Mouse (Mus musculus) midbrain, embryonic 14.5 days (tissue): ENCODE measurements at regions not wholly inside any gene's neighbourhood (a gene's known extent, or its start where the extent isn't known, plus 50 kb on each side); places are given as distances from the start of the nearest gene placed in this dataset.

ENCODE experiments used
- ATAC-seq: fragments of 200-750 bp; cut with Nextera tagmentation; 2 replicates; pipeline ENCODE4 v1.8.0; 2017; ENCODE audit warnings: moderate number of reproducible peaks, moderate library complexity; ENCODE audit not compliant: low FRiP score, low TSS enrichment
- DNase-seq: peaks from one replicate; pipeline ENCODE4 v3.0.0-alpha.2; 2015
- H3K27ac ChIP-seq: fragments of 300-500 bp; sonication (generic); replicated peaks from 2 replicates; pipeline ENCODE4 v1.5.1; 2014; ENCODE audit warnings: mild to moderate bottlenecking, low read depth, low read length, moderate library complexity
- H3K27me3 ChIP-seq: fragments of 300-500 bp; sonication (generic); 2 replicates; pipeline ENCODE4 v1.6.1; 2014; ENCODE audit warnings: low read length, control low read depth, mixed read lengths; ENCODE audit not compliant: control insufficient read depth, insufficient read depth
- H3K36me3 ChIP-seq: fragments of 300-500 bp; sonication (generic); 2 replicates; pipeline ENCODE4 v1.6.1; 2014; ENCODE audit warnings: low read length, control low read depth; ENCODE audit not compliant: control insufficient read depth, insufficient read depth
- H3K4me1 ChIP-seq: fragments of 300-500 bp; sonication (generic); 2 replicates; pipeline ENCODE4 v1.6.1; 2014; ENCODE audit warnings: mild to moderate bottlenecking, antibody characterized with exemption, low read length, control low read depth; ENCODE audit not compliant: control insufficient read depth, insufficient read depth
- H3K4me2 ChIP-seq: fragments of 300-500 bp; sonication (generic); 2 replicates; pipeline ENCODE4 v1.6.1; 2014; ENCODE audit warnings: mild to moderate bottlenecking, low read length, moderate library complexity
- H3K4me3 ChIP-seq: fragments of 300-500 bp; sonication (generic); replicated peaks from 2 replicates; pipeline ENCODE4 v1.5.1; 2014; ENCODE audit warnings: low read depth, low read length
- H3K9ac ChIP-seq: fragments of 300-500 bp; sonication (generic); replicated peaks from 2 replicates; pipeline ENCODE4 v1.6.1; 2014; ENCODE audit warnings: mild to moderate bottlenecking, low read length, moderate library complexity
- H3K9me3 ChIP-seq: fragments of 300-500 bp; sonication (generic); 2 replicates; pipeline ENCODE4 v1.6.1; 2016; ENCODE audit warnings: low read length, control low read depth, mixed read lengths; ENCODE audit not compliant: control insufficient read depth
- WGBS: fragments of 180-500 bp; shearing (Covaris S2); extraction: QIAGEN DNeasy Blood & Tissue Kit; methylation state at CpG from one replicate; pipeline ENCODE4 v1.1.7; 2014; 5-methylcytosine and 5-hydroxymethylcytosine counted together

- H3K36me3 ChIP-seq = no peaks in the 10 kb centered on the region
- no peak overlapping the region for H3K27ac ChIP-seq
- no peak overlapping the region for H3K9ac ChIP-seq
- no peaks in the 10 kb centered on the region for H3K4me1 ChIP-seq
- no peak for DNase-seq
- H3K27me3 ChIP-seq = no peaks in the 10 kb centered on the region
- no peak overlapping the region for H3K4me2 ChIP-seq
- 76% methylated on average over 5 of the region's 5 CpGs for WGBS
- ATAC-seq = no peak
- no peak overlapping the region for H3K4me3 ChIP-seq
- H3K9me3 ChIP-seq = peaks cover 7% of the 10 kb centered on the region; the same call in 1 of the 2 replicates
These were observed 84.2 kb upstream of the Rpl38 start for GRCm38 (mm10) chr11:114584146-114584545.

- Histone ChIP-seq H3K36me3 (no peaks in the 10 kb centered on the region), H3K9me3 (peaks cover 11% of the 10 kb centered on the region; the same call in 1 of the 2 replicates), H3K9ac (no peak overlapping the region), H3K4me1 (no peaks in the 10 kb centered on the region), H3K27ac (no peak overlapping the region), H3K4me3 (no peak overlapping the region), H3K27me3 (no peaks in the 10 kb centered on the region), H3K4me2 (no peak overlapping the region)
- WGBS = 51% methylated on average over 2 of the region's 2 CpGs
- ATAC-seq = no peak
- no peak for DNase-seq
These were observed 88.3 kb upstream of the Rpl38 start for GRCm38 (mm10) chr11:114579986-114580385.

GRCm38 (mm10) chr11:114578551-114578950, 89.8 kb upstream of the Rpl38 start:
- no peak overlapping the region for H3K4me3 ChIP-seq
- H3K9ac ChIP-seq = no peak overlapping the region
- no peaks in the 10 kb centered on the region for H3K27me3 ChIP-seq
- no peak for DNase-seq
- ATAC-seq = no peak
- no peaks in the 10 kb centered on the region for H3K4me1 ChIP-seq
- H3K36me3 ChIP-seq = no peaks in the 10 kb centered on the region
- H3K27ac ChIP-seq = no peak overlapping the region
- 96% methylated on average over 6 of the region's 6 CpGs for WGBS
- H3K4me2 ChIP-seq = no peak overlapping the region
- H3K9me3 ChIP-seq = peaks cover 18% of the 10 kb centered on the region

- WGBS = 88% methylated on average over 8 of the region's 8 CpGs
- Histone ChIP-seq H3K4me3 (no peak overlapping the region), H3K9me3 (peaks cover 18% of the 10 kb centered on the region), H3K4me2 (no peak overlapping the region), H3K4me1 (no peaks in the 10 kb centered on the region), H3K27ac (no peak overlapping the region), H3K36me3 (no peaks in the 10 kb centered on the region), H3K9ac (no peak overlapping the region), H3K27me3 (no peaks in the 10 kb centered on the region)
- no peak for DNase-seq
- ATAC-seq = no peak
These were observed 91.5 kb upstream of the Rpl38 start for GRCm38 (mm10) chr11:114576803-114577202.

- Histone ChIP-seq H3K4me1 (peaks cover 19% of the 10 kb centered on the region), H3K27me3 (no peaks in the 10 kb centered on the region), H3K9ac (no peak overlapping the region), H3K27ac (no peak overlapping the region), H3K9me3 (peaks cover 18% of the 10 kb centered on the region), H3K4me2 (no peak overlapping the region), H3K36me3 (no peaks in the 10 kb centered on the region), H3K4me3 (no peak overlapping the region)
- WGBS = 50% methylated on average over 20 of the region's 20 CpGs
- no peak for DNase-seq
- ATAC-seq = no peak
These were observed 97.0 kb upstream of the Rpl38 start for GRCm38 (mm10) chr11:114571144-114571869.

- Histone ChIP-seq H3K9ac (no peak overlapping the region), H3K27ac (no peak overlapping the region), H3K4me3 (no peak overlapping the region), H3K9me3 (peaks cover 9% of the 10 kb centered on the region), H3K27me3 (no peaks in the 10 kb centered on the region), H3K4me1 (peaks cover 19% of the 10 kb centered on the region), H3K36me3 (no peaks in the 10 kb centered on the region), H3K4me2 (no peak overlapping the region)
- 91% methylated on average over 5 of the region's 5 CpGs for WGBS
- ATAC-seq = no peak
- no peak for DNase-seq
These were observed 98.2 kb upstream of the Rpl38 start for GRCm38 (mm10) chr11:114570076-114570475.

- DNase-seq = peak; percentile 46
- peak overlapping the region; percentile 60; the same call in 1 of the 2 replicates for H3K27ac ChIP-seq
- no peaks in the 10 kb centered on the region for H3K27me3 ChIP-seq
- no peak overlapping the region for H3K4me3 ChIP-seq
- no peak for ATAC-seq
- peaks cover 19% of the 10 kb centered on the region for H3K4me1 ChIP-seq
- H3K4me2 ChIP-seq = peak overlapping the region; percentile 34
- H3K36me3 ChIP-seq = no peaks in the 10 kb centered on the region
- WGBS = 8% methylated on average over 21 of the region's 21 CpGs
- no peaks in the 10 kb centered on the region for H3K9me3 ChIP-seq
- no peak overlapping the region; the same call in 1 of the 2 replicates for H3K9ac ChIP-seq
These were observed 100.2 kb upstream of the Rpl38 start for GRCm38 (mm10) chr11:114567814-114568800.

GRCm38 (mm10) chr11:114567045-114567780, 101.1 kb upstream of the Rpl38 start:
- H3K4me2 ChIP-seq = peak overlapping the region; percentile 34
- peak overlapping the region; percentile 60 for H3K27ac ChIP-seq
- H3K4me3 ChIP-seq = no peak overlapping the region
- no peaks in the 10 kb centered on the region for H3K9me3 ChIP-seq
- ATAC-seq (no peak; the same call in 1 of the 2 replicates), DNase-seq (peak; percentile 73)
- no peak overlapping the region for H3K9ac ChIP-seq
- 5% methylated on average over 20 of the region's 20 CpGs for WGBS
- H3K4me1 ChIP-seq = peaks cover 19% of the 10 kb centered on the region
- no peaks in the 10 kb centered on the region for H3K27me3 ChIP-seq
- no peaks in the 10 kb centered on the region for H3K36me3 ChIP-seq
